Mouse (Mus musculus): ENCODE data around the gene Abcc9. TPM values are rescaled to one million over a fixed set of nuclear protein-coding genes. Genes with fewer than 3 reads are reported as not detected.
A peak's percentile ranks its signal among the peaks of the same experiment; 100 is the strongest.

The Abcc9 gene
- polyA plus RNA-seq, 2 experiments: 1.0 to 2.0 TPM

GRCm38 (mm10) chr6:142720641-142721040 is 18.5 kb upstream of the Abcc9 start:
- H3K27ac ChIP-seq: no peak overlapping the region
- H3K9me3 ChIP-seq (ENCODE audit: control insufficient read depth, low read length): no peaks in the 10 kb centered on the region
- no peak overlapping the region for H3K9ac ChIP-seq (replicated peaks)
- H3K36me3 ChIP-seq (replicated peaks; ENCODE audit: control insufficient read depth, insufficient read depth, low read depth): no peaks in the 10 kb centered on the region
- TF ChIP-seq CTCF (IDR thresholded peaks at IDR 0.05; ENCODE audit: low read depth) (no peak), EP300 (IDR thresholded peaks at IDR 0.05; ENCODE audit: low read depth) (no peak)
- H3K4me3 ChIP-seq (ENCODE audit: insufficient read depth in 1 of 2, low read depth in 2 of 2, low read length in 2 of 2): no peak overlapping the region
- H3K4me2 ChIP-seq (ENCODE audit: low read depth): no peak overlapping the region
- DNase-seq (ENCODE audit: low read depth in 3 of 3, low spot score in 3 of 3) (no peak), ATAC-seq (ENCODE audit: insufficient read depth) (no peak)
- WGBS (ENCODE audit: insufficient replicate concordance): 49% methylated on average over 6 of the region's 6 CpGs
- no peaks in the 10 kb centered on the region for H3K4me1 ChIP-seq (replicated peaks; ENCODE audit: control insufficient read depth in 2 of 2, insufficient read depth in 2 of 2, low read length in 1 of 2)
- no peaks in the 10 kb centered on the region for H3K27me3 ChIP-seq (ENCODE audit: control insufficient read depth, insufficient read depth, low read length)

DNA sequence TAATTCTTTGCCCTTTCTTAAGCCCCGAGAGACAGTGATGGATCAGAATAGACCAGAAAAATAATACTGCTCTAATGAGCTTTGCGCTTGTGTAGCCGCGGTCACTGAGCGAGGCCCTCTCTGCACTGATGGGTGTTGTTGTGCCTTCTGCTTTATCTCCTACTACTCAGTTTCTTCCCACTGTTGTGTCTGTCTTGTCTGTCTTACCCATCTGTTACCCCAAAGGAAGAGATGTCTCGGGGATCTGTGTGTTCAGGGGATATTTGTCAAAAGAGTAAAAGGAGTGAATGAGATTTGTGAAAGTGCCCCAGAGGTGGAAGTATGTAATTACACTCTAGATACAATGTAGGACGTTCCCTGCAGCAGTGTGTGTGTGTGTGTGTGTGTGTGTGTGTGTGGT is 16.1 kb upstream of the Abcc9 start:
- Histone ChIP-seq H3K4me1 (replicated peaks; ENCODE audit: control insufficient read depth in 2 of 2, insufficient read depth in 2 of 2, low read length in 1 of 2) (no peaks in the 10 kb centered on the region), H3K4me2 (ENCODE audit: low read depth) (no peak overlapping the region), H3K9ac (replicated peaks) (no peak overlapping the region), H3K27ac (no peak overlapping the region), H3K9me3 (ENCODE audit: control insufficient read depth, low read length) (no peaks in the 10 kb centered on the region), H3K4me3 (ENCODE audit: insufficient read depth in 1 of 2, low read depth in 2 of 2, low read length in 2 of 2) (no peak overlapping the region), H3K36me3 (replicated peaks; ENCODE audit: control insufficient read depth, insufficient read depth, low read depth) (no peaks in the 10 kb centered on the region), H3K27me3 (ENCODE audit: control insufficient read depth, insufficient read depth, low read length) (no peaks in the 10 kb centered on the region)
- DNase-seq (ENCODE audit: low read depth in 3 of 3, low spot score in 3 of 3): no peak
- ATAC-seq (ENCODE audit: insufficient read depth): no peak
- TF ChIP-seq CTCF (IDR thresholded peaks at IDR 0.05; ENCODE audit: low read depth) (peak; percentile 23), EP300 (IDR thresholded peaks at IDR 0.05; ENCODE audit: low read depth) (no peak)
- 58% methylated on average over 7 of the region's 7 CpGs for WGBS (ENCODE audit: insufficient replicate concordance)

DNA sequence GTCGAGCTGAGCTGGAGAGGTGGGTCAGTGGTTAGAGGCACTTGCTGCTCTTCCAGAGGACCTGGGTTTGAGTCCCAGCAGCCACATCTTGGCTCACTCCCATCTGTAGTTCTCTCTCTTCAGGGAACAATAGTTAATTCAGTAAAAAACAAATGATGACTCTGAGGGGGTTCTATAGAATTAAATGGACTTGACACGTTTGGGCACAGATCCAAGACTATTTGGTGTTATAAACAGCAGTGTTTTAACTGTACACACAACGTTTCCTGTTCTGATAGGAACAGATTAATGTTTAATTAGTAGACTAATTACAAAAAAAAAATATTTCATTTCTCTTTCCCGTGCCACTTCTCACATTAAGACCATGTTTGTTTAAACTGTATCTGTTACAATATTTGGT is 15.1 kb upstream of the Abcc9 start:
- Histone ChIP-seq H3K27me3 (ENCODE audit: control insufficient read depth, insufficient read depth, low read length) (no peaks in the 10 kb centered on the region), H3K4me3 (ENCODE audit: insufficient read depth in 1 of 2, low read depth in 2 of 2, low read length in 2 of 2) (no peak overlapping the region), H3K4me2 (ENCODE audit: low read depth) (no peak overlapping the region), H3K36me3 (replicated peaks; ENCODE audit: control insufficient read depth, insufficient read depth, low read depth) (no peaks in the 10 kb centered on the region), H3K9me3 (ENCODE audit: control insufficient read depth, low read length) (no peaks in the 10 kb centered on the region), H3K9ac (replicated peaks) (no peak overlapping the region), H3K27ac (no peak overlapping the region), H3K4me1 (replicated peaks; ENCODE audit: control insufficient read depth in 2 of 2, insufficient read depth in 2 of 2, low read length in 1 of 2) (no peaks in the 10 kb centered on the region)
- WGBS (ENCODE audit: insufficient replicate concordance): 43% methylated on average over 4 of the region's 4 CpGs
- DNase-seq (ENCODE audit: low read depth in 3 of 3, low spot score in 3 of 3) (no peak), ATAC-seq (ENCODE audit: insufficient read depth) (no peak)
- TF ChIP-seq EP300 (IDR thresholded peaks at IDR 0.05; ENCODE audit: low read depth) (no peak), CTCF (IDR thresholded peaks at IDR 0.05; ENCODE audit: low read depth) (no peak)

GRCm38 (mm10) chr6:142715026-142715425 is 12.9 kb upstream of the Abcc9 start:
- no peak overlapping the region for H3K4me3 ChIP-seq (ENCODE audit: insufficient read depth in 1 of 2, low read depth in 2 of 2, low read length in 2 of 2)

GRCm38 (mm10) chr6:142711106-142711505 is 9.0 kb upstream of the Abcc9 start:
- Histone ChIP-seq H3K27me3 (ENCODE audit: control insufficient read depth, insufficient read depth, low read length) (no peaks in the 10 kb centered on the region), H3K4me1 (replicated peaks; ENCODE audit: control insufficient read depth in 2 of 2, insufficient read depth in 2 of 2, low read length in 1 of 2) (no peaks in the 10 kb centered on the region), H3K4me2 (ENCODE audit: low read depth) (no peak overlapping the region), H3K36me3 (replicated peaks; ENCODE audit: control insufficient read depth, insufficient read depth, low read depth) (no peaks in the 10 kb centered on the region), H3K9ac (replicated peaks) (no peak overlapping the region), H3K27ac (no peak overlapping the region), H3K4me3 (ENCODE audit: insufficient read depth in 1 of 2, low read depth in 2 of 2, low read length in 2 of 2) (no peak overlapping the region), H3K9me3 (ENCODE audit: control insufficient read depth, low read length) (no peaks in the 10 kb centered on the region)
- no peak for TF ChIP-seq CTCF (IDR thresholded peaks at IDR 0.05; ENCODE audit: low read depth)
- WGBS (ENCODE audit: insufficient replicate concordance): 48% methylated on average over 4 of the region's 4 CpGs
- ATAC-seq (ENCODE audit: insufficient read depth) (no peak), DNase-seq (ENCODE audit: low read depth in 3 of 3, low spot score in 3 of 3) (no peak)

More at GRCm38 (mm10) chr6:142715026-142715425, 12.9 kb upstream of the Abcc9 start:
- DNase-seq (ENCODE audit: low read depth in 3 of 3, low spot score in 3 of 3) (no peak), ATAC-seq (ENCODE audit: insufficient read depth) (no peak)
- TF ChIP-seq CTCF (IDR thresholded peaks at IDR 0.05; ENCODE audit: low read depth) (no peak), EP300 (IDR thresholded peaks at IDR 0.05; ENCODE audit: low read depth) (no peak)
- WGBS (ENCODE audit: insufficient replicate concordance): 52% methylated on average over 8 of the region's 8 CpGs
- no peaks in the 10 kb centered on the region for H3K27me3 ChIP-seq (ENCODE audit: control insufficient read depth, insufficient read depth, low read length)
- H3K36me3 ChIP-seq (replicated peaks; ENCODE audit: control insufficient read depth, insufficient read depth, low read depth): no peaks in the 10 kb centered on the region
- no peak overlapping the region for H3K27ac ChIP-seq
- H3K4me2 ChIP-seq (ENCODE audit: low read depth): no peak overlapping the region
- H3K9me3 ChIP-seq (ENCODE audit: control insufficient read depth, low read length): no peaks in the 10 kb centered on the region
- no peaks in the 10 kb centered on the region for H3K4me1 ChIP-seq (replicated peaks; ENCODE audit: control insufficient read depth in 2 of 2, insufficient read depth in 2 of 2, low read length in 1 of 2)
- H3K9ac ChIP-seq (replicated peaks): no peak overlapping the region
